Mouse (Mus musculus) left cerebral cortex, adult 2 months (tissue): ENCODE measurements around the gene Maco1. TPM values are rescaled to one million over a fixed set of nuclear protein-coding genes. Genes with fewer than 3 reads are reported as not detected.
A peak's percentile ranks its signal among the peaks of the same experiment; 100 is the strongest.
"Not testable (repeated sequence)": the region's sequence is repeated elsewhere in the genome, so short reads cannot be mapped to it uniquely, and the experiment has no call there.

Source experiments
- DNase-seq, 2 experiments: peaks; one replicate each; pipeline ENCODE4 v3.0.0; 2021 to 2022; ENCODE audit warnings: low spot score in 2 of 2, mixed read lengths in 1 of 2; ENCODE audit errors: extremely low spot score in 1 of 2
- H3K27ac ChIP-seq: fragments of 200-600 bp; 2 replicates; pipeline ENCODE4 v1.8.1; 2022
- H3K4me3 ChIP-seq: fragments of 200-600 bp; 2 replicates; pipeline ENCODE4 v1.8.1; 2022
- CTCF ChIP-seq: fragments of 200-600 bp; IDR thresholded peaks from 2 replicates; pipeline ENCODE4 v1.8.1; 2022; ENCODE audit warnings: antibody characterized with exemption, mild to moderate bottlenecking, moderate library complexity
- intact Hi-C: fragments of 180-260 bp; cut with DNase I; formaldehyde crosslinking; loops from one replicate; pipeline ENCODE4 v1.15.1; 2025
- total RNA-seq, 2 experiments: library from RNA; stranded (reverse); gene quantifications; 2 replicates each; pipeline ENCODE4 v1.2.3; 2021

The Maco1 gene
- total RNA-seq, 2 experiments from 2014 or later = 52.4 to 54.2 TPM

- no peak for TF ChIP-seq CTCF
- intact Hi-C loops = no loop called here
- H3K27ac ChIP-seq = no peak overlapping the region
- no peak for DNase-seq
- no peak overlapping the region for H3K4me3 ChIP-seq
Observed at GRCm38 (mm10) chr4:134838221-134838620, 14.9 kb downstream of the Maco1 start.

- intact Hi-C loops = no loop called here
Observed at GRCm38 (mm10) chr4:134835486-134835885, 17.7 kb downstream of the Maco1 start.

GRCm38 (mm10) chr4:134831934-134832333 is 21.2 kb downstream of the Maco1 start:
- no peak for TF ChIP-seq CTCF
- Histone ChIP-seq H3K4me3 (no peak overlapping the region), H3K27ac (no peak overlapping the region)
- intact Hi-C loops = no loop called here
- DNase-seq = no peak

More at GRCm38 (mm10) chr4:134835486-134835885, 17.7 kb downstream of the Maco1 start:
- Histone ChIP-seq H3K27ac (no peak overlapping the region), H3K4me3 (no peak overlapping the region)
- no peak for TF ChIP-seq CTCF
- DNase-seq = no peak

- no peak for TF ChIP-seq CTCF
- H3K27ac ChIP-seq = no peak overlapping the region
- no peak for DNase-seq
- intact Hi-C loops = no loop called here
- H3K4me3 ChIP-seq = no peak overlapping the region
Observed at GRCm38 (mm10) chr4:134827806-134828205, 25.3 kb downstream of the Maco1 start.

- H3K27ac ChIP-seq = no peak overlapping the region
- no peak overlapping the region for H3K4me3 ChIP-seq
- no peak for DNase-seq
- no peak for TF ChIP-seq CTCF
- intact Hi-C loops = no loop called here
Observed at GRCm38 (mm10) chr4:134826348-134826747, 26.8 kb downstream of the Maco1 start.

GRCm38 (mm10) chr4:134825864-134826263 is 27.3 kb downstream of the Maco1 start:
- H3K27ac ChIP-seq, intact Hi-C loops, DNase-seq, H3K4me3 ChIP-seq: not testable (repeated sequence)

- DNase-seq = no peak
- Histone ChIP-seq H3K27ac (no peak overlapping the region), H3K4me3 (no peak overlapping the region)
- no peak for TF ChIP-seq CTCF
- intact Hi-C loops = no loop called here
Observed at GRCm38 (mm10) chr4:134823560-134823959, 29.6 kb downstream of the Maco1 start.

GRCm38 (mm10) chr4:134821061-134821460 is 32.1 kb downstream of the Maco1 start:
- intact Hi-C loops = no loop called here
- TF ChIP-seq CTCF = no peak
- Histone ChIP-seq H3K4me3 (no peak overlapping the region), H3K27ac (no peak overlapping the region)
- DNase-seq = no peak

- Histone ChIP-seq H3K27ac (no peak overlapping the region), H3K4me3 (no peak overlapping the region)
- intact Hi-C loops = no loop called here
- no peak for DNase-seq
- no peak for TF ChIP-seq CTCF
Observed at GRCm38 (mm10) chr4:134817706-134818105, 35.4 kb downstream of the Maco1 start.

- Histone ChIP-seq H3K27ac (0 out of 2 replicates have a peak overlapping the region, but pooled peaks have one; percentile 33), H3K4me3 (no peak overlapping the region)
- no peak for DNase-seq
- no peak for TF ChIP-seq CTCF
- intact Hi-C loops = no loop called here
Observed at GRCm38 (mm10) chr4:134814229-134814571, 38.9 kb downstream of the Maco1 start.

GRCm38 (mm10) chr4:134813406-134814228 is 39.5 kb downstream of the Maco1 start:
- Histone ChIP-seq H3K27ac (0 out of 2 replicates have a peak overlapping the region, but pooled peaks have one; percentile 33), H3K4me3 (no peak overlapping the region)
- no peak for TF ChIP-seq CTCF
- intact Hi-C loops = no loop called here
- peak in 1 of 2 experiments; percentile 26 for DNase-seq

- TF ChIP-seq CTCF = no peak
- Histone ChIP-seq H3K27ac (peak overlapping the region; percentile 4), H3K4me3 (no peak overlapping the region)
- no peak for DNase-seq
- intact Hi-C loops = no loop called here
Observed at GRCm38 (mm10) chr4:134804765-134805164, 48.4 kb downstream of the Maco1 start.

- intact Hi-C loops = no loop called here
- no peak for DNase-seq
- Histone ChIP-seq H3K4me3 (no peak overlapping the region), H3K27ac (no peak overlapping the region)
- no peak for TF ChIP-seq CTCF
Observed at GRCm38 (mm10) chr4:134802765-134803164, 50.4 kb downstream of the Maco1 start.
